Mouse (Mus musculus) retina, postnatal 7 days (tissue): ENCODE measurements around the gene Mri1.

Experiments used
- DNase-seq: peaks from one replicate; pipeline ENCODE4 v3.0.0-alpha.2; 2012; ENCODE audit warnings: low read depth, low spot score

Gene Mri1

DNA sequence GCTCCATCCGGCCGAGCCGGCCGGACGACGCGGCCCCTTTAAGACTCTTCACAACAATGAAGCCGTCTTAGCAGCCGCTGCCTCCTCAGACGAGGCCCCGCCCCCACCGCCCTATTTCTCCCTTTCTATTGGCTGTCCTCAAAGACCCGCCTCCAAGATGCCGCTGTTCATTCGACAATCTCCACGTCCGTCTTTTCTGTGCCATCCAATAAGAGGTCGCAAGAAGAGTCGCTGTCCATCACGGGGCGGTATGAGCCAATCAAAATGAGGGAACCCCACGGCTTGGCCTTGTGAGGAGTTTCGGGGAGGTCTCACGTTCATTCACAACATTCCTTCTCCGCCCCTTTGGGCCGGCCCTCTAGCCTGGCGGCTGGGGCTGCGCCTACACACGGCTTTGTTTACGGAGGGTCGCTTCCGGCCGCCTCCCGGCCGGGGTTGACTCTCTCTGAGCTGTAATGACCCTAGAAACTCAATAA is 20.1 kb downstream of the Mri1 start, which contains the start of gene Zswim4:
Zswim4 (minus strand) TSS at position 58 of the 476 bp plus-strand sequence.
- DNase-seq = peak; percentile 99

DNA sequence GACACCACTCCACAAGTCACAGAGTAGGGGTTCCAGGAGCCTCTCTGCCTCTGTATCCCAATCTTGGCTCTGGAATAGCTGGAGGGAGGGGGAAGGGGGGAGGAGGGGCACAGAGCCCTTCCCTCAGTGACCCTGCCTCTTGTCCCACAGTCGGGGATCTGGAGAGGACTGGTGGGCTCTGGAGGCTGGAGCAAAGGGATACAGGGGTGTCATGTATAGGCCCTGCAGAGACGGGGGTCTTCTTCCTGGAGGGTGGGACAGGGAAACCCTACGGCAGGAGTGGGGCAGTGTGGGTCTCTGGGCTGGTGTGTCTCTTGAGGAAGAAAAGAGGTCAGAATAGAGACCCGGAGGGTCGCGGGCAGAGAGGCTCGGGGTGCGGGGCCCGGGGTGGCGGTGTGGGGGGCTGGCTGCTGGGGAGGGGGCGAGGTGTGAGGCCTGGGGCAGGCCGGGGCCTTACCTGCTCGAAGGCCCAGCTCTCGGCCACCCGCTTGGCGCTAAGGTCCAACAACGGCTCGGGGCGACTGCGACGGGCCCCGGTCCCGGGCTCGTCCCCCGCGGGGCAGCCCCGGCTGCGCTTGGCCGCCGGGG is 20.6 kb downstream of the Mri1 start:
- no peak for DNase-seq

DNA sequence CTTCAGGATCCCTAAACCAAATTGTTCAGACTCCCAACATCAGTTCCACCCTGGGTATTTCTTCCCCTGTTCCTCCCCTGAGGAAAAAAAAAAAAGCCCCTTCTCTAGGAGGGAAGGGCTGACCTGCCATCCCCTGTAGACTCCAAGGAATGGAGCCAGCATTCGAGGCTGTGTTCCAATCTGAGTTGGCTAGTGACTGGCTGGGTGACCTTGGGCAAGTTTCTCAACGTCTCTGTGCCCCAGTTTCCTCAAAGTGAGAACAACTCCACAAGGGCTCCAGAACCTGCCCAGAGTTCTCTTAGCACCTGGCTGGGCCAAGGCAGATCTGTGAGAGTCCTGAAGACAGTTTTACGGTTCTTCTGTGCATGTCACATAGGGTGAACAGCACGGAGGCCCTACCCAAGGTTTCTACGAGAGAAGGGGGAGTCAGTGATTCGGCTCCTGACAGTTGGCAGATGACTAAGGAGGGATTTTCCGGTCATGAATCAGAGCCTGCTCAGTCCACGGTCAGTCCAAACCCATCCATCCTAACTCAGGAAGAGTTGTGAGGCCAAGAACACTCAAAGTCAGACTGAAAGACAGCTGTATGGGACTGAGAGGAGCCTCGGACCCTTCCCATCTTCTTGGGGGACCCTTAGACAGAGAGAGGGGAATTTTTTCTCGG is 21.2 kb downstream of the Mri1 start:
- DNase-seq = no peak

DNA sequence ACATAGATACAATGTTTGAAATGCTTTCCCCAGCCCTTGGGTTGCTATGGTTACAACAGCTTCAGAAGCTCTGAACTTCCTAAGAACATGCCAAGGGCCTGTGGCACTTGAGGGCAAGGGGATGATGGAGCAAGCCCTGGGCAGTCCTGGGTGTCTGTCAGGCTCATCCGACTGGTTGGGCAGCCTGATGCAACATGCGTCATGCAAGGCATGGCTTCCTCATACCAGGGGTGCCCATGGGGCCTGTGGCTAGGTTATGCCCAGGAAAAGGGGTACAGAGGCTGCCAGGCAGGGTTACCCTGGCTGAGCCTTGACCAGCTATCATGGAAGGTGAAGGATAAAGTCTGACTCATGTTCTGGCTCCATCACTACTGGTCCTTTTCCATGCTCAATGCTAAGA is 24.1 kb downstream of the Mri1 start:
- DNase-seq = no peak

DNA sequence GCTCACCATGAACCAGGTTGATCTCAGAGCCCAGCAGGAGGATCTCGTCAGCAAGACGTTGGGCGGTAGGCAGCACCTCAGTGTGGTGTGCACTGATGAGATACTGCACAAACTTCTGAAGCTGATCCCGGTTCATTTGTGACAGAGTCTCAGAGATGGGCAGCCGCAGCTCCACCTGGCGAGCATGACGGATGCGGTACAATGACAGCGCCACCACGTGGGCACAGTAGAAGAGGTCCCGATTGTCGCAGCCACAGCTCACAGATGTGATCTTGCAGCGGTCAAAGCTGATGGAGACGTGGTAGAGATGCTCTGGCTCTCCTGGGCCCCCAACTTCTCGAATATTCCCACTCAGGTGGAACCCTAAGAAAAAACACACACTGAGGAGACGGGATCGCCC is 26.4 kb downstream of the Mri1 start:
- no peak for DNase-seq

DNA sequence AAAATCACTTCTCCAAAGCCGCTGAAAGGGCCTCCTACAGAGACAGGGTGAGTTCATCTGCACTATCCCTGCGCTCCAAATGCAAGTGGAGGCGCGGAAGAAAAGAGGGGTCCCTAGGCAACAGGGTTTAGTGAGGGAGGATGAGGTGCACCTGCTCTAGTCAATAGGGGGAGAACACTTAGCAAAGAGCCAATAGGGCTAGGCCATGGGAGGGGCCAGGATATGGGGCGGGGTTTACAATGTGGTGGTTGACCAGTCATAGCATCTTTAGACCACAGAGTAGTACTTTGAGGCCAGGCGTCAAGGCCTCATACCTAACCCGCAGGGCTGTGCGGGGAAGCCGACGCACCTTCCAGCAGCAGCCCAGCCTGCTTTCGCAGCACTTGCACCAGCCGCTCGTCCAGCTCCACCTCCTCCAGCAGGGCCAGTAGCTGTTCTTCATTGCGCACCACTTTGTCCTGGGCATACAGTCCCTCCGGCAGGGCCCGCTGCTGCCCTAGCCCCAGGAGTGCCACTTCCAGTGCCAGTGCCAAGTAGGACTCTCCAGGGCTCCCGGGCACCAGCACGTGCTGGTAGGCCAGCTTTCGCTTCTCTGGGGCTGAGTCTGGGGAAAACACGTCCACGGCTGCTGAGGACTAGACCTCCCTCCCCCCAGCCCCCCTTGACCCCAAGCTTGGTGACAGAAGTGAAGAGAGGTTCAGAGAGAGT is 33.6 kb downstream of the Mri1 start:
- DNase-seq = no peak

DNA sequence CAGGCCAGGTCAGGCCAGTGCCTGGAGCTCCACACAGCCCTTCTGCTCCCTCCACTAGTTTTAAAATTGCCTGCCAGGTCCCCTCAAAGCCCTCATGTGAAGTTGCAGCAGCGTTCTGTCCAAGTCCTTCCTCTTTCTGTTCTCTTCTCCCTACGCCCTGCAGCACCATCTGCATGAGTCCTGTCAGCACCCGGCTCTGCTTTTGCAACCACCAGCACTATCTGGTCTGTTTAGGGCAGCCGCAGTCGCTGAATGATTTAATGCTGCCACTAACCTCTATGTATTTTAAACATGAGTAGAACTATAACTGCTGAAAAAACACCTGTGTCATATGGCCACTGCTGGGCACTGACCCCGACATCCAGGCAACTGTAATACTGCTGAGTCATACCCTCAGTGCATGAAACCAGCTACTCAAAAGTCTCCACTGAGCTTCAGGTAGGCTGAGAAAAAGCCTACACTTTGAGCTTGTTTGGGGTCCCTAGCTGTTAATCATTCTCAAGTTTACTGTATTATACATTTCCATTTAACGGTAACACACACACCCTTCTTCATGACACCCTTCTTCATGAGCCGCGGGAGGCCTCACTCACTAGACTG is 34.5 kb downstream of the Mri1 start:
- DNase-seq = no peak

DNA sequence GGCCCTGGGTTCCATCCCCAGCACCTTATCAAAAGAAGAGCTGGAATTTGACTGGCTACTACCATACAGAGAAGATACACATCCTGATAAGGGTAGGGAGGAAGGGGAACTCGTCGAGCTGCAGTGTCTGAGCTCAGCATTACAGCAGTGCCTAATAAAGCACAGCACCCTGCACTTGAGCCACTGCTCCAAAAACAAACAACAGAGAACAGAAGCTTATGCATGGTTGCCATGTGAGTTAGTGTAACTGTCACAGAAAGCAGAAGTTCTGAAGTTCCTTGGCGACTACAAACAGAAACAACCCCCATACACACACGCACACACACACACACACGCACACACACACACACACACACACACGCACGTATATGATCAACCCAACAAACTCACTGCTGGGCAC is 37.0 kb downstream of the Mri1 start:
- DNase-seq = no peak

DNA sequence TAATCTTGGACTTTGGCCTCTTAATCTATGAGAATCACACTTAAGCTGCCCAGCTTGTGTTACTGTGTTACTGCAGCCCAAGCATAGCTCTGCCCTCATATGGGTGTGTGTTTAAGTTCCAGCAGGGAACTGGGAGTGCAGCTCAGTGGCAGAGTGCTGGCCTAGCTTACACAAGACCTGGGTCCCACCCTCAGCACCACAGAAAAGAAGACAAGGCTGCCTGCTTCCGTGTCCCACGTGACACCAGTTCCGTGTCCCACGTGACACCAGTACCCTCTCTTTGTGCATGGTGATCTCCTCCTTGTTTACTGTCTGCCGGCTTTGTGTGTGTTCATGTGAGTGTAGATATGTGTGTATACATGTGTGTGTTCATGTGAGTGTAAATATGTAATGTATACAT is 39.0 kb downstream of the Mri1 start:
- DNase-seq = no peak

DNA sequence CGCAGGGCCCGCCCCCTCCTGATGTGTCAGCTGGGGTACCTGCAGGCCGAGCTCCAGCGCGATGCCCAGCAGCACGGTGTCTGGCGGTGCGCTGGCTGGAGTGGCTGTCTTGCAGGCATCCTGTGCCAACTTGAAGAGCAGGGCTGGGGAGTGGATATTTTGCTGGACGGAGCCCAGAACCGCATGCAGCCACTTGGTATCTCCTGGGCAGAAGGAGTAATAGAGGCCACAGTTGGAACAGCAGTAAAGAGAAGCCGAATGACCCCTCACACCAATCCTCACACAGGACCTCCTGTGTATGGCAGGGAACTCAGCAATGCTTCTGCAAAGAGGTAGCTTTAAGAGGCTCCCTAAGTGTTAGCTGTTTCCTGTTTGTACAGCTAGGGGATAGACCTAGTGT is 39.9 kb downstream of the Mri1 start:
- DNase-seq = no peak

DNA sequence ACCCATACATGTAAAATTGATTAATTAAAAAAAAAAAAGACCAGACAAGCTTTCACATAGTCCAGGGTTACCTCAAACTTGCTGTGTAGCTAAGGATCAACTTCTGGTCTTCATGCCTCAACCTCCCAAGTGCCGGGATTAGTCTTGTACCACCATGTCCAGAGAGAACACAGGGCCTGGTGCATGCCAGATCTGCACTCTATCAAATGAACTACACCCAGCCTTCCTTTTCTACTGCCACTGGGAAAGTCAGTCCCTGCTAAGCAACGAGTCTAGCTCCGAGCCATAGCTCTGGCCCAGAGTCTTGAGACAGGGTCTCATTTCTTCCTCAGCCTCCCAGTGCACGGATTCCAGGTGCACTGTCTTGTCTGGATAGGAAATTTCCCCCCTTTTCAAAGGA is 43.8 kb downstream of the Mri1 start:
- no peak for DNase-seq

DNA sequence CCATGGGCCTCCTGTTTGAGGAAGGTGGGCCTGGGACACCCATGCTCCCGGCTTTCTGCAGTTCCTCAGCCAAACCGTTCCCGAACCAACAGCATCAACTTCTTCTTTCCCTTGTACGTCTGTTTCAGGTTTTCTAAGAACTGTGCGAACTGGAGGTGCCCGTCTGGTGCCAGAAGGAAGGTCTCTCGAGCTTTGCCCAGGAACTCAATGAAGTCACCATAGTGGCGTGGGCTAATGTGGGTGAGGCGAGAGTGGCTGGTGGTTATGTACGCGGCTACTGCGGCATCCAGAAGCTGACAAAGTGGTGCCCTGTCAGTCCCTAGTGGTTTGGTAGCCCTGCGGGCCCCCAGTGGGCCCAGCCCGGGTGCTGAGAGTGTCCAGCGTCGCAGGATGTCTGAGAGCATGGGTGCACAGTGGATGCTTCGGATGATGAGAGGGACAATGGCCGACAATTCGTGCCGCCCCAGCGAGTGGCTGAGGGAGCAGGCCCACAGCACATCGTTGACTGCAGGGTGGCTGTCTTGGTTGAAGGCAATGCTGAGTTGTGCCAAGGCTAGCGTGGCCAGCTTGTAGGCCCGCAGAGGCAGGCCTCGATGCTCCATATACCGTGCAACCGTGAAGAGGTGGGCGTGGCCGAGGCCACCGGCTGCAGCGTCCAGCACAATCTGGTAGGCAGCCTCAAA is 45.1 kb downstream of the Mri1 start:
- no peak for DNase-seq

DNA sequence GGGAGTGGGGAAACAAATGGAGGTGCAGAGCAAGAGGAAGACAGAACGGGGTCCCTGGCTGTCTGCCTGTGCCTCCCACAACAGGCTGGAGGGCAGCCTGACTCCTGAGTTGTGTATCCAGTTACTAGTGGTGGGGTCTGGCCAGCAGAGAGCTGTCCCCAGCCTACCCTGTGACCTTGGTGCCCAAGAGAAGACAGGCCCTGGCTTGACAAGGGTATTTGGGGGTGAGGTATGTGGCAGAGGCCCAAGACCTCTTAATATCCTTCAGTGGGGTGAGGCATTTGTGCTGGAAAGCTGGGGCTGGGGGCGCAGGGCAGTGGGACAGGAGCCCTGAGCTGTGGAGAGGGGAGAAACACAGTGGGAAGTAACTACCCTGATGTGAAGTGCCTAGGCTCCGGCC is 45.9 kb downstream of the Mri1 start:
- DNase-seq = no peak

DNA sequence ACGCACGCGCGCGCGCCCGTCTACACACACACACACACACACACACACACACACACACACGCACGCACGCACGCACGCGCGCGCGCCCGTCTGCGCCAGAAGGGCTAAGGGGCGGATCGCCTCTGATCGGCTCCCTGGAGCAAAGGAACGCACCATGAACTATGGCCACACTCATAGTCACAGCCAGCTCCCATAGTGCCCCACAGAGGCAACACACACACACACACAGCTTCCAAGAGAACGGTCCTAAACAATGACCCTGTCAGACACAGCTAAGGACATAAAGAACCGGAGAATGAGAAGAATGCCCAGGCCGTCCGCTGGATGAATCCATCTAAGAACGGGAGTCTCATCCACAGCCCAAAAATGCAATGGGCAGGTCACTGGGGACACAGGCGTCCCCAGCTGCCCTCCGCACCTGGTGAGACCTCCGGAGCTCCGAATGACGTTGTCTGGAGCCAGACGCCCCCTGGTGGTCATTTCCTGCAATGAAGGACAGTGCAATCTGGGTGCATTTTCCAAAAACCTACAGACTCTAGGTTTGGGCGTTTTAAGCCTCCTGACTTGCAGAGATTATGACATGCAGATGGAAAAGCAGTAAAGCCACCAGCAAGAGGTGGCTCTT is 46.8 kb downstream of the Mri1 start:
- DNase-seq = peak; percentile 56

DNA sequence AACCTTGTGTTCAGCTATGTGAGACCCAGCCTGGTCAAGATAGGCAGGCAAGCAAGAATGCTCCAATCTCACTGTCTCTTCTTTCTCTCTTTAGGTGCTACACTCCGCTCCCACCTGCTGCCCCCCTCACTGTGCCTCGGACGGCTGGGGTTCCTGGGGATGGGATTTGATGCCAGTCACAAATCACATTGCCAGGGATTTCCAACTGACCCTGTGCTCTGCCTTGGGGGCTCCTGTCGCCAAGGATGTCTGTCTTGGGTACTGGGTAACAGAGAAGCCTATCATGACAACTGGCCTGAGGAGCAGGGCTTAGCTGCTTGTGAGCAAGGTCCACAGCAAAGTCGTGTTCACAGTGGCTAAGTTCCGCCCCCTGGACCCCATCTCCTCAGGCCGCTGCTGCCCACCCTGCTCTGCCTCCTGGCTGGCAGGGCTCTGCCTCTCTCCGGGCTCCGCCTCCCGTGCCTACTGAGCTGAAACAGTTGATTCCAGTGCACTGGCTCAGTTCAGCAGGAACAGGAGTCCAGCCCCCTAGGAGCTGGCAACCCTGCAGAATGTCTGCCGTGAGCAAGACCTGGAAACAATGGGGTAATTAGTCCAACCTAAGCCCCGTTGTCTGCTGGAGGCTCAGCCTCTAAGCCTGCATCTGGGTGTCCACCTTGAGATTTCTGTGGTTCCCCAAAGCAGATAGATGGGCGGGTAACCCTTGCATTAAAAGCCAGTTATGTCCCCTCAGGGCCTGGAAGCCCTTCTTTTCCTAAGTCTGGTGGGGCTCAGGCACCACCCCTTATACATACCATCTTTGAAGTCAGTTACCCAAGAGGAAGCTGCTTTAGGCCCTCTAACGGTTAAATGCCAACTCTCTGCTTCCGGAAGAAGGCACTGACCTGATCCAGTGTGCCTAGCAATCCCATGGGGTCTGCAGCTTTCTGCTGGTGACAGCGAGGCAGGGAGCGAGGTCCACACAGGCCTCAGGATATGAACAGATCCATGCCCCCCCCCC is 48.4 kb downstream of the Mri1 start:
- DNase-seq = no peak

DNA sequence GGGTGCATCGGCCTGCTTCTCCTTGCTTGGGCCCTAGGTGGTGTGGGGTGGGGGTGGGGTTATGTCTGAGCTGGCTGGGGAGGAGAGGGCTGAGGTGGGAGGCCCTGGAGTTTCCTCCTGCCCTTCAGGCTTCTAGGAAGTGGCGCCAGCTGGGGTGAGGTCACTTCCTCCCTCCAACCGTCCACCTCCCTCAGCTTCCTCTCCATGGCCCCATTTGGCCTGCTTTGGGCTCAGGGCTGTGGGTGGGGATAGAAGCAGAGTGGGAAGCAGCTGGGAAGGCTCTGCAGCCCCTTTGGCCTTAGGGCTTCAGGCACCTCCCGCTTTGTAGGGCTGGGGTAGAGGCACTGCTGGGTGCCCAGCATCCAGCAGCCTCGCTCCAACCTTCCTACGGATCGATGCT is 49.3 kb downstream of the Mri1 start:
- DNase-seq = no peak

DNA sequence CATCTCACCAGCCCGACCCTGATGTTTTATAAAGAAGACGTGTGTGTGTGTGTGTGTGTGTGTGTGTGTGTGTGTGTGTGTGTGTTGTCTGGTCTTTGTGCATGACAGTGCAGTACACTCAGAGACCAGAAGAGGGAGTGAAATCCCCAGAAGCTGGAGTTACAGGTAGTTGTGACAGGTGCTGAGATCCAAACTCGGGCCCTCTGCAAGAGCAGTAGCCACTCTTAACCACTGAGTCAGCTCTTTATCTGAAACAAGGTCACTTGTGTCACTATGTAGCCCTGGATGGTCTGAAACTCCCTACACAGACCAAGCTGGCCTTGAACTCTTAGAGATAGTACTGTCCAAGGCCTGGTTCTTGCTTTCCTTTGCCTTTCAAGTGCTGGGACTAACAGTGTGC is 50.5 kb downstream of the Mri1 start:
- no peak for DNase-seq

DNA sequence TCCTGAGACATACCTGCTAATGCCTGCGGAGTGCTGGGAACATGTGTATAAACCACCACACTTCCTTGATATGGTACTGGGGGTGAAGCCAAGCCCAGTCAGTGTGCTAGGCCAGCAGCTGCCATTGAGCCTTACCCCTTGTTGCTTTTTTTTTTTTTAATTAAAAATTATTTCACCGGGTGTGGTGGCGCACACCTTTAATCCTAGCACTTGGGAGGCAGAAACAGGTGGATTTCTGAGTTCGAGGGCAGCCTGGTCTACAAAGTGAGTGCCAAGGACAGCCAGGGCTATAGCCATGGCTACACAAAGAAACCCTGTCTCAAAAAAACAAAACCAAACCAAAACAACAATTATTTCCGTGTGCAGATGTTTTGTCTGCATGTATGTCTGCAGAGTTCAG is 52.1 kb downstream of the Mri1 start:
- DNase-seq = no peak

DNA sequence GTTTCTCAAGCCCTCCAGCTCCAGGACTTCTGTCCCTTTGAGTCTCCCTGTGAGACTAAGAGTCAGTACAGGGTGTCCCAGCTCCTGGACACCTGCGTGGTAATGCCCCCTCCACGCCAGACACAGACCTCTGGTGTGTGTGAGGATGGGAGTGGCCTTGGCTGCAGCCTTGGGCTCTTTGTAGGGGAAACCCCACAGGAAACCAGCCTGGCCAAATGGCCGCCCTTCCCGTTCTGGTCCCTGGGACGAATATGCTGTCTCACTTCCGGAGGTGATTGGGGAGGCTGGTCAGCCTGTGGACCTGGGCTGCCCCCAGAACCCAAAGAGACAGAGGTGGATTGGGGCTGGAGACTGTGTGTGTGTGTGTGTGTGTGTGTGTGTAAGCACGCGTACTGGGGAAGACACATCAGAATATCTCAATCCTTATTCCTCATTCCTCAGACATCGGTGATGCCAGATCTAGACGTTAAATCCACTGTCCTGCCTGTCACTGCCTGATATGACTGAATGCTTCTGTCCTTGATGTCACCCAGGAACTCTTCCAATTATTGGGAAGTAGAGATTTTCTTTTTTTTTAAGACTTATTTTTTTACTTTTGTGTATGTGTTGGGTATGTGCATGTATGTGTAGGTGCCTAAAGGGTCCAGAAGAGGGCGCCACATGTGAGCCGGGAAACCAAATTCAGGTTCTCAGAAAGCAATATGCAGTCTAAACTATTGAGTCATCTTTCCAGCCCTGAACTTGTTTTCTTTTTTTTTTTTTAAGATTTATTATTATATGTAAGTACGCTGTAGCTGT is 53.0 kb downstream of the Mri1 start:
- DNase-seq = no peak
